Mouse (Mus musculus): Measurements from ENCODE around the gene Mrps5.
"Not testable (repeated sequence)": the region's sequence is repeated elsewhere in the genome, so short reads cannot be mapped to it uniquely, and the experiment has no call there.

GRCm38 (mm10) chr2:127603383-127603782 lies 16.4 kb downstream of the Mrps5 start:
- not testable (repeated sequence) for TF ChIP-seq GATA1, TAL1 (IDR thresholded peaks at IDR 0.05; ENCODE audit: low read length)
